Mouse (Mus musculus) MEL (cell line): ENCODE data around the gene Gm4450. TPM values are rescaled to one million over a fixed set of nuclear protein-coding genes. Genes with fewer than 3 reads are reported as not detected.
A peak's percentile ranks its signal among the peaks of the same experiment; 100 is the strongest.
"Not testable (repeated sequence)": the region's sequence is repeated elsewhere in the genome, so short reads cannot be mapped to it uniquely, and the experiment has no call there.

Source experiments
- DNase-seq: peaks from one replicate; pipeline ENCODE4 v3.0.0; 2011; ENCODE audit warnings: low read depth, low spot score
- H3K27ac ChIP-seq: 2 replicates; pipeline ENCODE4 v1.5.1; 2012; ENCODE audit warnings: low read depth, mild to moderate bottlenecking, control low read depth, low read length, moderate library complexity; ENCODE audit not compliant: control insufficient read depth
- H3K27me3 ChIP-seq, 2 experiments: fragments of 150-350 bp in 1 of 2; sonication (generic) in 1 of 2; 2 replicates each; pipeline ENCODE4 v1.6.1; 2012; ENCODE audit warnings: low read length in 2 of 2, mild to moderate bottlenecking in 2 of 2, improper control_type of control experiment in 1 of 2, moderate library complexity in 1 of 2; ENCODE audit not compliant: insufficient read depth in 2 of 2, control insufficient read depth in 1 of 2
- H3K36me3 ChIP-seq, 2 experiments: 2 replicates each; pipeline ENCODE4 v1.6.1; 2012 to 2014; ENCODE audit warnings: low read length in 2 of 2, improper control_type of control experiment in 1 of 2, inconsistent platforms in 1 of 2, mild to moderate bottlenecking in 1 of 2; ENCODE audit not compliant: insufficient read depth in 2 of 2, control insufficient read depth in 1 of 2
- H3K4me1 ChIP-seq, 2 experiments: fragments of 150-350 bp in 1 of 2; sonication (generic) in 1 of 2; 2 replicates each; pipeline ENCODE4 v1.6.1; 2012; ENCODE audit warnings: low read length in 2 of 2, improper control_type of control experiment in 1 of 2, mild to moderate bottlenecking in 1 of 2; ENCODE audit not compliant: insufficient read depth in 2 of 2, control insufficient read depth in 1 of 2
- H3K4me3 ChIP-seq, 2 experiments: fragments of 150-350 bp in 1 of 2; sonication (generic) in 1 of 2; 2 replicates each; pipeline ENCODE4 v1.5.1; 2012; ENCODE audit warnings: low read depth in 2 of 2, low read length in 2 of 2, mild to moderate bottlenecking in 2 of 2, moderate library complexity in 2 of 2, control low read depth in 1 of 2, improper control_type of control experiment in 1 of 2; ENCODE audit not compliant: control insufficient read depth in 1 of 2, insufficient read depth in 1 of 2
- H3K79me2 ChIP-seq: 2 replicates; pipeline ENCODE4 v1.6.1; 2012; ENCODE audit warnings: mild to moderate bottlenecking, low read length, moderate library complexity; ENCODE audit not compliant: control insufficient read depth, poor library complexity, insufficient read depth
- H3K9ac ChIP-seq: 2 replicates; pipeline ENCODE4 v1.6.1; 2012; ENCODE audit warnings: low read depth, mild to moderate bottlenecking, control low read depth, low read length, moderate library complexity; ENCODE audit not compliant: control insufficient read depth, poor library complexity, severe bottlenecking
- H3K9me3 ChIP-seq: fragments of 150-350 bp; sonication (generic); replicated peaks from 2 replicates; pipeline ENCODE4 v1.6.1; 2012; ENCODE audit warnings: mild to moderate bottlenecking, low read length, improper control_type of control experiment, moderate library complexity; ENCODE audit not compliant: insufficient read depth
- CTCF ChIP-seq, 3 experiments: IDR thresholded peaks in 2 of 3; conservative IDR thresholded peaks in 1 of 3; 2 replicates each; pipeline ENCODE4 v1.5.1; 2011 to 2012; ENCODE audit warnings: low read length in 3 of 3, low read depth in 2 of 3, mild to moderate bottlenecking in 2 of 3, improper control_type of control experiment in 1 of 3, inconsistent platforms in 1 of 3, mixed read lengths in 1 of 3, moderate library complexity in 1 of 3; ENCODE audit not compliant: control insufficient read depth in 1 of 3, insufficient read depth in 1 of 3, poor library complexity in 1 of 3, severe bottlenecking in 1 of 3
- RAD21 ChIP-seq: IDR thresholded peaks from 2 replicates; pipeline ENCODE4 v1.6.1; 2011; ENCODE audit warnings: mild to moderate bottlenecking, low read depth, low read length, improper control_type of control experiment
- SMC3 ChIP-seq: IDR thresholded peaks from 2 replicates; pipeline ENCODE4 v1.6.1; 2011; ENCODE audit warnings: low read depth, low read length, improper control_type of control experiment
- polyA plus RNA-seq, 2 experiments: library from polyadenylated mRNA; stranded (reverse) in 1 of 2; unstranded in 1 of 2; fragments of >175 nt in 1 of 2; fragments of >200 nt in 1 of 2; gene quantifications; 2 replicates each; pipeline versions ENCODE4 v1.2.1 to v1.2.4; 2012; ENCODE audit warnings: low replicate concordance in 2 of 2, low read depth in 1 of 2; ENCODE audit not compliant: insufficient read length in 2 of 2, insufficient read depth in 1 of 2, missing spikeins in 1 of 2
- total RNA-seq: library from RNA; depleted of rRNA; stranded (reverse); fragments of 300-350 nt; gene quantifications from 2 replicates; pipeline ENCODE4 v1.2.3, GENCODE M21; 2012

Gm4450 gene
- total and polyA plus RNA-seq, 3 experiments: not detected

DNA sequence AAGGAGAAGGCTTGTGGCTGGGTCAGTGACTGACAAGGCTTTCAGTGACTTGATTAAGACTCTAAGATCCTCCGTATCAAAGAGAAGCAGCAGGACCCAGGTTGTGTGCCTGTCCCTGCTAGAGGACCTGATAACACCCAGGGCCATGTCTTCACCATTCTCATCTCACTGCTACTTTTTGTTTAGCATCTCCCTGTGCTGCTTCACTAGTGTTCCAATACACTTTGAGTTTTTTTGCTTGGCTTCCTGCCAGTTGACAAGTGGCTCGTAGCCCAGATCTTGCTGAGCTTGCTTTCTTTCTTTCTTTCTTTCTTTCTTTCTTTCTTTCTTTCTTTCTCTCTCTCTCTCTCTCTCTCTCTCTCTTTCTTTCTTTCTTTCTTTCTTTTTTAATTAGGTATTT, 12.4 kb upstream of the Gm4450 start:
- not testable (repeated sequence) for DNase-seq, H3K27ac ChIP-seq

DNA sequence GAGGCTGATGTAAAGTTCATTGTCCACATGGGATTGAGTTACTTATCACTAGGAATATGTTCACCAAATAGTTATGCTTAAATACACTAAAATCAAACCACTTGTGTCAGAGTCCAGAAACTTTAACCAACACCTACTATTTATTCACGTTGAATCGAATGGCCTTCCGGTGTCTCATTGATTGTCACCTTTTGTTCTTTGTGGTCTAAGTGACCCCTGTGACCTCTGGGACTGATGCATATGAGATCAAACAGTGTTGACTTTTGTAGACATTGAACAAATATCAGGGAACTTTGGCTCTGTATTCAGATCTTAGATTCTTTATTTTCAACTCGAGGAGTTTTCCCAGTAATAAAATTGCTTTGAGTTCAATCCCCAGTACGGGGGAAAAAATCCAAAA, 3.1 kb downstream of the Gm4450 start:
- H3K27me3 ChIP-seq, H3K27ac ChIP-seq, H3K9me3 ChIP-seq, H3K4me3 ChIP-seq, H3K9ac ChIP-seq, H3K4me1 ChIP-seq, H3K36me3 ChIP-seq, H3K79me2 ChIP-seq, DNase-seq: not testable (repeated sequence)

More for the DNA sequence above, 12.4 kb upstream of the Gm4450 start:
- H3K4me3 ChIP-seq, H3K36me3 ChIP-seq, H3K9me3 ChIP-seq, H3K9ac ChIP-seq, H3K27me3 ChIP-seq, H3K79me2 ChIP-seq, H3K4me1 ChIP-seq: not testable (repeated sequence)

- H3K4me1 ChIP-seq, H3K9me3 ChIP-seq, DNase-seq, H3K9ac ChIP-seq, H3K27me3 ChIP-seq, H3K79me2 ChIP-seq, H3K27ac ChIP-seq, H3K36me3 ChIP-seq, H3K4me3 ChIP-seq: not testable (repeated sequence)
Observed at GRCm38 (mm10) chr3:98443924-98444323, 13.0 kb downstream of the Gm4450 start.

- not testable (repeated sequence) for DNase-seq, H3K9ac ChIP-seq, H3K27me3 ChIP-seq, H3K27ac ChIP-seq, H3K36me3 ChIP-seq, H3K4me1 ChIP-seq, H3K79me2 ChIP-seq, H3K4me3 ChIP-seq, H3K9me3 ChIP-seq
- TF ChIP-seq CTCF (IDR thresholded peaks at IDR 0.05 in 2 of 3, conservative IDR thresholded peaks at IDR 0.05 in 1 of 3; ENCODE audit: control insufficient read depth in 1 of 3, insufficient read depth in 1 of 3, low read depth in 2 of 3, low read length in 3 of 3, poor library complexity in 1 of 3, severe bottlenecking in 1 of 3) (peak in 2 of 3 experiments; percentile 34 to 42; a peak in 3 of 6 replicates), RAD21 (peak; percentile 50), SMC3 (peak; percentile 52)
Observed at GRCm38 (mm10) chr3:98443149-98443779, 13.7 kb downstream of the Gm4450 start.

DNA sequence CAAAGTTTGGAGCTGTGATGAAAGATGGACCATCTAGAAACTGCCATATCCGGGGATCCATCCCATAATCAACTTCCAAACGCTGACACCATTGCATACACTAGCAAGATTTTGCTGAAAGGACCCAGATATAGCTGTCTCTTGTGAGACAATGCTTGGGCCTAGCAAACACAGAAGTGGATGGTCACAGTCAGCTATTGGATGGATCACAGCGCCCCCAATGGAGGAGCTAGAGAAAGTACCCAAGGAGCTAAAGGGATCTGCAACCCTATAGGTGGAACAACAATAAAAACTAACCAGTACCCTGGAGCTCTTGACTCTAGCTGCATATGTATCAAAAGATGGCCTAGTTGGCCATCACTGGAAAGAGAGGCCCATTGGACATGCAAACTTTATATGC, 14.7 kb downstream of the Gm4450 start:
- H3K9ac ChIP-seq, H3K27me3 ChIP-seq, DNase-seq, H3K9me3 ChIP-seq, H3K4me3 ChIP-seq, H3K27ac ChIP-seq, H3K36me3 ChIP-seq, H3K4me1 ChIP-seq, H3K79me2 ChIP-seq: not testable (repeated sequence)
- TF ChIP-seq RAD21 (peak; percentile 12), CTCF (IDR thresholded peaks at IDR 0.05 in 2 of 3, conservative IDR thresholded peaks at IDR 0.05 in 1 of 3; ENCODE audit: control insufficient read depth in 1 of 3, insufficient read depth in 1 of 3, low read depth in 2 of 3, low read length in 3 of 3, poor library complexity in 1 of 3, severe bottlenecking in 1 of 3) (peak in 1 of 3 experiments; percentile 21; a peak in 1 of 6 replicates)
